Mouse (Mus musculus) ES-E14 (cell line): ENCODE measurements around the gene Ddx50. TPM values are rescaled to one million over a fixed set of nuclear protein-coding genes. Genes with fewer than 3 reads are reported as not detected.
"Not testable (repeated sequence)": the region's sequence is repeated elsewhere in the genome, so short reads cannot be mapped to it uniquely, and the experiment has no call there.

Experiments
- DNase-seq: peaks from one replicate; pipeline ENCODE4 v3.0.0-alpha.2; 2013; ENCODE audit warnings: low read depth, low spot score
- H3K27ac ChIP-seq: 2 replicates; pipeline ENCODE4 v1.5.1; 2012; ENCODE audit warnings: low read depth, mild to moderate bottlenecking, low read length, moderate library complexity, mixed read lengths; ENCODE audit not compliant: poor library complexity, insufficient read depth, severe bottlenecking
- H3K36me3 ChIP-seq: 2 replicates; pipeline ENCODE4 v1.6.1; 2012; ENCODE audit warnings: mild to moderate bottlenecking, low read length, moderate library complexity, mixed read lengths; ENCODE audit not compliant: control insufficient read depth, poor library complexity, insufficient read depth, severe bottlenecking
- H3K4me1 ChIP-seq, 2 experiments: fragments of 150-350 bp in 1 of 2; sonication (generic) in 1 of 2; 2 replicates each; pipeline ENCODE4 v1.6.1; 2012; ENCODE audit warnings: low read length in 2 of 2, mild to moderate bottlenecking in 1 of 2, mixed read lengths in 1 of 2; ENCODE audit not compliant: control insufficient read depth in 2 of 2, insufficient read depth in 2 of 2, poor library complexity in 1 of 2
- H3K4me3 ChIP-seq, 2 experiments: fragments of 150-350 bp in 1 of 2; sonication (generic) in 1 of 2; 2 replicates each; pipeline ENCODE4 v1.5.1; 2012; ENCODE audit warnings: low read length in 2 of 2, low read depth in 1 of 2, mild to moderate bottlenecking in 1 of 2, mixed read lengths in 1 of 2; ENCODE audit not compliant: insufficient read depth in 1 of 2, poor library complexity in 1 of 2, severe bottlenecking in 1 of 2
- H3K9ac ChIP-seq: 2 replicates; pipeline ENCODE4 v1.6.1; 2012; ENCODE audit warnings: low read depth, mild to moderate bottlenecking, low read length, mixed read lengths; ENCODE audit not compliant: poor library complexity, insufficient read depth, severe bottlenecking
- H3K9me3 ChIP-seq: fragments of 150-350 bp; sonication (generic); 2 replicates; pipeline ENCODE4 v1.6.1; 2012; ENCODE audit warnings: low read depth, mild to moderate bottlenecking, low read length; ENCODE audit not compliant: control insufficient read depth, insufficient read depth
- CHD2 ChIP-seq: IDR thresholded peaks from 2 replicates; pipeline ENCODE4 v1.6.1; 2014; ENCODE audit warnings: mild to moderate bottlenecking, low read depth, low read length, inconsistent platforms
- HCFC1 ChIP-seq: IDR thresholded peaks from 2 replicates; pipeline ENCODE4 v1.6.1; 2012; ENCODE audit warnings: low read length, inconsistent platforms, borderline replicate concordance; ENCODE audit not compliant: insufficient read depth
- MAFK ChIP-seq: IDR thresholded peaks from 2 replicates; pipeline ENCODE4 v1.6.1; 2014; ENCODE audit warnings: mild to moderate bottlenecking, low read depth, low read length, inconsistent platforms; ENCODE audit not compliant: insufficient read depth
- ZC3H11A ChIP-seq: IDR thresholded peaks from 2 replicates; pipeline ENCODE4 v1.6.1; 2012; ENCODE audit warnings: low read depth, mild to moderate bottlenecking, inconsistent platforms, low read length, borderline replicate concordance
- ZNF384 ChIP-seq: IDR thresholded peaks from 2 replicates; pipeline ENCODE4 v1.6.1; 2012; ENCODE audit warnings: low read depth, low read length, inconsistent platforms
- in situ Hi-C, 2 experiments: fragments of 600-800 bp; cut with MboI; formaldehyde crosslinking; loops; one replicate each; pipeline ENCODE4 v1.15.1; 2025; ENCODE audit warnings: low sequenced_read_pairs in 2 of 2, inconsistent platforms in 1 of 2; ENCODE audit not compliant: unreplicated experiment in 2 of 2
- total RNA-seq: library from RNA; depleted of rRNA; stranded (reverse); fragments of 300-350 nt; gene quantifications from 2 replicates; pipeline ENCODE4 v1.2.3, GENCODE M21; 2012

Gene Ddx50
- total RNA-seq, 1 experiment = 61.8 TPM

- H3K27ac ChIP-seq = no peak overlapping the region
- in situ Hi-C loops = loop anchor here in 1 of 2 experiments (10.0 kb wide), 1 partner anchor 192 kb away; no protein-coding TSS in a partner anchor
- no peaks in the 10 kb centered on the region for H3K9me3 ChIP-seq
- no peak overlapping the region for H3K9ac ChIP-seq
- H3K4me1 ChIP-seq = no peaks in the 10 kb centered on the region
- TF ChIP-seq HCFC1 (no peak), ZNF384 (no peak), MAFK (no peak), ZC3H11A (no peak), CHD2 (no peak)
- H3K36me3 ChIP-seq = peaks cover 58% of the 10 kb centered on the region
- no peak overlapping the region for H3K4me3 ChIP-seq
- no peak for DNase-seq
Measured at GRCm38 (mm10) chr10:62583245-62583644, 67.8 kb downstream of the Ddx50 start.

- H3K36me3 ChIP-seq = peaks cover 54% of the 10 kb centered on the region
- H3K9ac ChIP-seq = no peak overlapping the region
- no peak overlapping the region; the same call in 1 of the 2 replicates for H3K27ac ChIP-seq
- no peak for DNase-seq
- H3K4me1 ChIP-seq = no peaks in the 10 kb centered on the region
- H3K4me3 ChIP-seq = no peak overlapping the region
- no peaks in the 10 kb centered on the region for H3K9me3 ChIP-seq
- TF ChIP-seq CHD2 = no peak
- TF ChIP-seq HCFC1 = no peak
- TF ChIP-seq MAFK = no peak
- no peak for TF ChIP-seq ZC3H11A
- TF ChIP-seq ZNF384 = no peak
- in situ Hi-C loops = loop anchor here in 1 of 2 experiments (10.0 kb wide), 1 partner anchor 192 kb away; no protein-coding TSS in a partner anchor
Measured at GRCm38 (mm10) chr10:62582701-62583100, 68.3 kb downstream of the Ddx50 start.

- Histone ChIP-seq H3K9ac (no peak overlapping the region), H3K4me1 (no peaks in the 10 kb centered on the region), H3K4me3 (no peak overlapping the region), H3K27ac (no peak overlapping the region), H3K36me3 (peaks cover 51% of the 10 kb centered on the region), H3K9me3 (no peaks in the 10 kb centered on the region)
- DNase-seq = no peak
- in situ Hi-C loops = loop anchor here in 1 of 2 experiments (10.0 kb wide), 1 partner anchor 193 kb away; no protein-coding TSS in a partner anchor
- no peak for TF ChIP-seq CHD2
- TF ChIP-seq ZC3H11A = no peak
- no peak for TF ChIP-seq ZNF384
- no peak for TF ChIP-seq MAFK
- no peak for TF ChIP-seq HCFC1
Measured at GRCm38 (mm10) chr10:62582263-62582662, 68.8 kb downstream of the Ddx50 start.

GRCm38 (mm10) chr10:62579129-62579528 is 71.9 kb downstream of the Ddx50 start:
- DNase-seq, H3K27ac ChIP-seq, H3K4me1 ChIP-seq, in situ Hi-C loops, H3K9me3 ChIP-seq, H3K4me3 ChIP-seq, H3K9ac ChIP-seq: not testable (repeated sequence)
- H3K36me3 ChIP-seq = peaks cover 31% of the 10 kb centered on the region
- TF ChIP-seq ZNF384 = peak; percentile 72

- DNase-seq = peak; percentile 94
- in situ Hi-C loops = no loop called here
- Histone ChIP-seq H3K4me1 (no peaks in the 10 kb centered on the region), H3K4me3 (peak within 1 kb of the TSS; percentile 73 to 82), H3K27ac (no peak within 1 kb of the TSS), H3K9me3 (no peaks in the 10 kb centered on the region), H3K9ac (peak within 1 kb of the TSS; percentile 87), H3K36me3 (peaks cover 30% of the 10 kb centered on the region)
- TF ChIP-seq ZNF384 (no peak), HCFC1 (peak; percentile 71), CHD2 (no peak)
Measured at GRCm38 (mm10) chr10:62578338-62579100, 72.5 kb downstream of the Ddx50 start, which contains the start of gene Kif1bp. Gene Kif1bp, minus strand, starts transcription at chr10:62578457.
